Mouse (Mus musculus): ENCODE data around the gene Dhrs3. TPM values are rescaled to one million over a fixed set of nuclear protein-coding genes. Genes with fewer than 3 reads are reported as not detected.
A peak's percentile ranks its signal among the peaks of the same experiment; 100 is the strongest.

Dhrs3 gene
- total RNA-seq, 2 experiments from 2014 or later = 139 to 162 TPM

- DNase-seq = peak; percentile 60 to 68
- intact Hi-C loops (cut with DNase I) = loop anchor here (2.0 to 5.0 kb wide), 3 partner anchors 14 to 388 kb away; no protein-coding TSS in a partner anchor
These were observed 2.0 kb downstream of the Dhrs3 start for GRCm38 (mm10) chr4:144894487-144895210.

GRCm38 (mm10) chr4:144895211-144895590 is 2.6 kb downstream of the Dhrs3 start:
- peak in 1 of 2 experiments; percentile 38 for DNase-seq
- intact Hi-C loops (cut with DNase I) = loop anchor here (2.0 kb wide), 1 partner anchor 14 kb away; no protein-coding TSS in a partner anchor

GRCm38 (mm10) chr4:144896321-144896720 is 3.7 kb downstream of the Dhrs3 start:
- intact Hi-C loops (cut with DNase I) = loop anchor here (1.0 kb wide), 1 partner anchor 52 kb away; no protein-coding TSS in a partner anchor

GRCm38 (mm10) chr4:144898036-144898649 is 5.5 kb downstream of the Dhrs3 start:
- intact Hi-C loops (cut with DNase I) = no loop called here
- DNase-seq = peak; percentile 64 to 69

More at GRCm38 (mm10) chr4:144896321-144896720, 3.7 kb downstream of the Dhrs3 start:
- peak; percentile 72 to 74 for DNase-seq

- intact Hi-C loops (cut with DNase I) = no loop called here
- no peak for DNase-seq
These were observed 6.1 kb downstream of the Dhrs3 start for GRCm38 (mm10) chr4:144898737-144899136.

- DNase-seq = peak in 1 of 2 experiments; percentile 25
- intact Hi-C loops (cut with DNase I) = no loop called here
These were observed 9.0 kb downstream of the Dhrs3 start for GRCm38 (mm10) chr4:144901561-144902111.

GRCm38 (mm10) chr4:144903088-144903487 is 10.5 kb downstream of the Dhrs3 start:
- intact Hi-C loops (cut with DNase I) = no loop called here
- no peak for DNase-seq

- peak; percentile 61 to 71 for DNase-seq
These were observed 11.3 kb downstream of the Dhrs3 start for GRCm38 (mm10) chr4:144903932-144904331.

GRCm38 (mm10) chr4:144905128-144905527 is 12.5 kb downstream of the Dhrs3 start:
- DNase-seq = no peak
- intact Hi-C loops (cut with DNase I) = no loop called here

More at GRCm38 (mm10) chr4:144903932-144904331, 11.3 kb downstream of the Dhrs3 start:
- intact Hi-C loops (cut with DNase I) = no loop called here

GRCm38 (mm10) chr4:144906001-144906889 is 13.6 kb downstream of the Dhrs3 start:
- intact Hi-C loops (cut with DNase I) = no loop called here
- peak; percentile 66 to 79 for DNase-seq

GRCm38 (mm10) chr4:144906978-144907703 is 14.5 kb downstream of the Dhrs3 start:
- peak; percentile 57 to 61 for DNase-seq
- intact Hi-C loops (cut with DNase I) = no loop called here

GRCm38 (mm10) chr4:144908825-144909224 is 16.2 kb downstream of the Dhrs3 start:
- no peak for DNase-seq
- intact Hi-C loops (cut with DNase I) = loop anchor here (2.0 kb wide), 2 partner anchors 14 to 20 kb away; no protein-coding TSS in a partner anchor

- intact Hi-C loops (cut with DNase I) = no loop called here
- no peak for DNase-seq
These were observed 17.7 kb downstream of the Dhrs3 start for GRCm38 (mm10) chr4:144910281-144910680.

- no peak for DNase-seq
- intact Hi-C loops (cut with DNase I) = no loop called here
These were observed 20.9 kb downstream of the Dhrs3 start for GRCm38 (mm10) chr4:144913298-144914152.

GRCm38 (mm10) chr4:144916520-144916919 is 23.9 kb downstream of the Dhrs3 start:
- DNase-seq = no peak
- intact Hi-C loops (cut with DNase I) = no loop called here

- intact Hi-C loops (cut with DNase I) = no loop called here
- no peak for DNase-seq
These were observed 24.5 kb downstream of the Dhrs3 start for GRCm38 (mm10) chr4:144917101-144917500.

GRCm38 (mm10) chr4:144918501-144918900 is 25.9 kb downstream of the Dhrs3 start:
- no peak for DNase-seq
- intact Hi-C loops (cut with DNase I) = no loop called here

- intact Hi-C loops (cut with DNase I) = loop anchor here (2.0 kb wide), 1 partner anchor 20 kb away; no protein-coding TSS in a partner anchor
- no peak for DNase-seq
These were observed 36.2 kb downstream of the Dhrs3 start for GRCm38 (mm10) chr4:144928693-144929436.

Data from heart, postnatal 36 days (tissue).